Mouse (Mus musculus) erythroblast, embryonic 14.5 days (primary cell): ENCODE results near the gene Fmn2.

Source experiments
- GATA1 ChIP-seq: IDR thresholded peaks from 2 replicates; pipeline ENCODE4 v1.6.1; 2012; ENCODE audit warnings: low read length, inconsistent platforms, mixed read lengths
- TAL1 ChIP-seq: IDR thresholded peaks from 3 replicates; pipeline ENCODE4 v1.6.1; 2012; ENCODE audit warnings: low read length, inconsistent platforms, mixed read lengths

GRCm38 (mm10) chr1:174501011-174501410 lies 614 bp upstream of the Fmn2 start:
- TF ChIP-seq GATA1 (no peak), TAL1 (no peak)
